Mouse (Mus musculus): ENCODE data around the gene Apba2. TPM values are rescaled to one million over a fixed set of nuclear protein-coding genes. Genes with fewer than 3 reads are reported as not detected.

Apba2 gene
- polyA plus RNA-seq, 1 experiment from 2014 or later, result 173 TPM

DNA sequence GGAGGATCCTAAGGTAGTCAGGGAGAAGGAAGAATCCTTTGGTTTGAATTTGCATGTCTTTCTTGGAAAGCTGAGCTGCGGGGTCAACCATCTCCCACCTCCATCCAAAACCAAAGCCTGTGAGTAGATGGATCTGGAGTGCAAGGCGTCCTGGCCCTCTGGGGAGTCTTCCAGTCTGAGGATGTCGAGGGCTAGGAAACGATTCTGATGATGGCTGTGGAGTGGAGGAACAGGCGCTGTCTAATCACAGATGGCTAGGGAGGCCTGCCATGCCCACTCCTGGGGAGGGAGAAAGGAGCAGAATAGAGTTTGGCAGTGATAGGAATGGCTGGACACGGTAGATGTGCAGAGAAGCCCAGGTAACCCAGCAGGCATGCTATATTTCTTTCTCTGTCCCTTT lies 129.6 kb downstream of the Apba2 start:
- H3K4me1 ChIP-seq (ENCODE audit: control insufficient read depth, insufficient read depth, low read depth, low read length), result peaks cover 41% of the 10 kb centered on the region
- H3K27ac ChIP-seq (ENCODE audit: low read depth, low read length), result 0 out of 2 replicates have a peak overlapping the region, but pooled peaks have one; percentile 9
- H3K4me2 ChIP-seq (ENCODE audit: low read length), result no peak overlapping the region
- 49% methylated on average over 6 of the region's 6 CpGs for WGBS
- no peak overlapping the region for H3K4me3 ChIP-seq (ENCODE audit: low read length)
- no peak for ATAC-seq
- no peaks in the 10 kb centered on the region for H3K27me3 ChIP-seq (replicated peaks; ENCODE audit: control insufficient read depth, insufficient read depth, low read length)
- H3K9me3 ChIP-seq (ENCODE audit: control insufficient read depth, low read length), result no peaks in the 10 kb centered on the region
- H3K9ac ChIP-seq (ENCODE audit: low read depth, low read length), result no peak overlapping the region
- H3K36me3 ChIP-seq (ENCODE audit: control insufficient read depth, insufficient read depth, low read length), result no peaks in the 10 kb centered on the region

DNA sequence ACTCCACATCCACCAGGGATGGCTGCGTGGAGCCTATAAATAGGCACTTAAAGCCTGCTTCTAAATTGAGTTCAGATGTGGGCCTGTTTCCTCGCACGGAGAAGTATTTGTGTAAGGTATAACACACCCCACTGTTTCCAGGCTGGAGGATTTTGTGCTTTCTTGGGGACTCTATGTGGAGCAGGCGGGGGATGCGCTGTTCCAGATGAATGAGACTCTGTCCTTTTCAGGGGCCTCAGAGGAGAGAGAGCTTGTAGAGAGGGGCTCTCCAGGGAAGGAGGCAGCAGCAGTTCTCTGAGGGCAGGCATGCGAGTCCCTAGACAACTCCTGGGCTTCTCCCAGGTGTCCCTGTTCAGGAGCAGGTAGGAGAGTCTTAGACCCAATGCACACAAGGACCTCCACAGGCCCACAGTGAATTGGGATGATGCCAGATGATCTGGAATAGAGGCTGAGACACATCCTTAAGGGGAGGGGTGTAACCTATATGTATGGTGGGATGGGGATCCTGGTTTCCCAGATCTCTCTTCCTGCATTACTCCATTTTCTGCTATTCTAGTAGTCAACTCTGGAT lies 130.4 kb downstream of the Apba2 start:
- Histone ChIP-seq H3K4me2 (ENCODE audit: low read length) (no peak overlapping the region), H3K4me3 (ENCODE audit: low read length) (no peak overlapping the region), H3K36me3 (ENCODE audit: control insufficient read depth, insufficient read depth, low read length) (no peaks in the 10 kb centered on the region), H3K9ac (ENCODE audit: low read depth, low read length) (no peak overlapping the region), H3K9me3 (ENCODE audit: control insufficient read depth, low read length) (no peaks in the 10 kb centered on the region), H3K27ac (ENCODE audit: low read depth, low read length) (no peak overlapping the region), H3K4me1 (ENCODE audit: control insufficient read depth, insufficient read depth, low read depth, low read length) (peaks cover 41% of the 10 kb centered on the region), H3K27me3 (replicated peaks; ENCODE audit: control insufficient read depth, insufficient read depth, low read length) (no peaks in the 10 kb centered on the region)
- ATAC-seq, result no peak
- 43% methylated on average over 6 of the region's 6 CpGs for WGBS

DNA sequence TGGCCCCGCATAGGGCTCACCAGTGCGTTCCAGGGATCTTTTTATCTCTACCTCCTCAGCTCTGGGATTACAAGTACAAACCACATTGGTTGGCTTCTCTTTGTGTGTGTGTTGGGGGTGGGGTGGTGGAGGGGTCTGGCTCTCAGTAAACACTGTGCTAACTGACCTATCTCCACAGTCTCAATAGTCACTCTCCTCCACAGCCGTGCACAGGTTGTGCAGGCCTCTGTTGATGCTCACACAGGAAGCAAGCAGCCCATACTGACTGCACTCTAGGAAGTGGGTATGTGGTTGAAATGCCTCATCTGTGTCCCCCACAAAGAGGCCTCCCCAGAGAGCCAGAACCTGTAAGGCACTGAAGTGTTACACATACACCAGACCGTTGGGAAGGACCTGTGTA lies 131.7 kb downstream of the Apba2 start:
- WGBS, result 50% methylated on average over 4 of the region's 4 CpGs
- Histone ChIP-seq H3K4me2 (ENCODE audit: low read length) (no peak overlapping the region), H3K27me3 (replicated peaks; ENCODE audit: control insufficient read depth, insufficient read depth, low read length) (no peaks in the 10 kb centered on the region), H3K4me1 (ENCODE audit: control insufficient read depth, insufficient read depth, low read depth, low read length) (peaks cover 37% of the 10 kb centered on the region), H3K9ac (ENCODE audit: low read depth, low read length) (no peak overlapping the region), H3K27ac (ENCODE audit: low read depth, low read length) (no peak overlapping the region), H3K36me3 (ENCODE audit: control insufficient read depth, insufficient read depth, low read length) (no peaks in the 10 kb centered on the region), H3K4me3 (ENCODE audit: low read length) (no peak overlapping the region), H3K9me3 (ENCODE audit: control insufficient read depth, low read length) (no peaks in the 10 kb centered on the region)
- ATAC-seq, result peak; percentile 29; the same call in 1 of the 2 replicates

DNA sequence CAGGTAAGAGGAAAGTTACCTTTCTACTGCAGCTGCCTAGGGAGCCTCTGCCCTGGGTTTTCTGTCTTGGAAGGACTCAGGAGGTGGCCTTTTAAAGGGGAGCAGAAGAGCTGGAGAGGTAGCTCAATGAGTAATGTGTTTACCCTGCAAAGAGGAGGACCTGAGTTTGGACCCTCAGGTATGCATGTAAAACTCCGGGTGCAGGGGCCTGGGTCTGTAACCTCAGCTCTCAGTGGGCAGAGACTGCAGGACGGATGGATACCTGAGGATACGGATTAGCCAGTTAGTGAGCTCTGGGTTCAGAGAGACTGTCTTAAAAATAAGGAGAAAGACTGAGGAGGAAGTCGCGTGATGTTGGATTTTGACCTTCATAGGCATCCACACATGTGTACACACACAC lies 132.4 kb downstream of the Apba2 start:
- H3K9ac ChIP-seq (ENCODE audit: low read depth, low read length), result no peak overlapping the region
- H3K27me3 ChIP-seq (replicated peaks; ENCODE audit: control insufficient read depth, insufficient read depth, low read length), result no peaks in the 10 kb centered on the region
- 70% methylated on average over 5 of the region's 5 CpGs for WGBS
- H3K36me3 ChIP-seq (ENCODE audit: control insufficient read depth, insufficient read depth, low read length), result no peaks in the 10 kb centered on the region
- H3K4me2 ChIP-seq (ENCODE audit: low read length), result no peak overlapping the region
- no peak for ATAC-seq
- no peak overlapping the region; the same call in 1 of the 2 replicates for H3K27ac ChIP-seq (ENCODE audit: low read depth, low read length)
- H3K4me1 ChIP-seq (ENCODE audit: control insufficient read depth, insufficient read depth, low read depth, low read length), result peaks cover 31% of the 10 kb centered on the region
- H3K4me3 ChIP-seq (ENCODE audit: low read length), result no peak overlapping the region
- H3K9me3 ChIP-seq (ENCODE audit: control insufficient read depth, low read length), result no peaks in the 10 kb centered on the region

DNA sequence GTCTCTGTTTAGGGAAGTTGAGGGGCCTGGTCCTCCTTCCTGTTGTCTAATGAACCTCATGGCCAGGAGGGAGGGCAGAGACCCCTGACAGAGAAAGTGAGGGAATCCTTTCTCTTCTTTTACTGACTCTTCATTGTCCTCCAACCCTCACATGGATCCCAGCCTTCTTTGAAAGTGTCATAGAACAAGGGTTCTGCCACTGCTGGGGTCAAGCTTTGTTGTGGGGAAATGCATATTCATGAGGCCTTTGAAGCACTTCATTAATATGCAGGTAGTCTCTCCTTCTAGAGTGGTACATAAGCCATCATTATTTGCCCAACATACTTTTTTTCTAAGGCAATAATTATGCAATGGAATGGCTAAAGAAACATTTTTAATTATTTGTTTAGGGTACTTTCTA lies 133.0 kb downstream of the Apba2 start:
- no peak overlapping the region for H3K9ac ChIP-seq (ENCODE audit: low read depth, low read length)
- no peaks in the 10 kb centered on the region for H3K9me3 ChIP-seq (ENCODE audit: control insufficient read depth, low read length)
- no peak overlapping the region for H3K4me2 ChIP-seq (ENCODE audit: low read length)
- H3K4me3 ChIP-seq (ENCODE audit: low read length), result no peak overlapping the region
- no peaks in the 10 kb centered on the region for H3K27me3 ChIP-seq (replicated peaks; ENCODE audit: control insufficient read depth, insufficient read depth, low read length)
- no peaks in the 10 kb centered on the region for H3K36me3 ChIP-seq (ENCODE audit: control insufficient read depth, insufficient read depth, low read length)
- H3K4me1 ChIP-seq (ENCODE audit: control insufficient read depth, insufficient read depth, low read depth, low read length), result peaks cover 30% of the 10 kb centered on the region
- no peak overlapping the region for H3K27ac ChIP-seq (ENCODE audit: low read depth, low read length)
- ATAC-seq, result peak; percentile 35

DNA sequence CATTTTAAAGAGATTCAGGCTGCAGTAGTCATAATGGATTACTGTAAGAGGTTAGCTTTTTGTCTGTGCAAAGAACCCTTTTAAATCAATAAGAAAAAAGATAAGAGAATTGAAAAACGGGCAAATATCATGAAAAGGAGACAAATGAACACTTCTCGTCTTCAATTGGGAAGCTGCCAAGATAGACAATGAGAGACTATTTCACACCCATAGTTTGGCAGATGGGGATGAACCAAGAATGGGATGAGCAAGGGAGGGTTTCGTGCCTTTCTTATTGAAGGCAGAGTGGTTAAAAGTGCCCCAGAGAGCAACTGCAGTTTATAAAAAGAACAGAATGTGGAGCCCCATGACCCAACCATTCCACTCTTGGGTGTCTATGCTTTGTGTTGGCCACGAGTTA lies 137.4 kb downstream of the Apba2 start:
- Histone ChIP-seq H3K4me1 (ENCODE audit: control insufficient read depth, insufficient read depth, low read depth, low read length) (peaks cover 2% of the 10 kb centered on the region), H3K27me3 (replicated peaks; ENCODE audit: control insufficient read depth, insufficient read depth, low read length) (no peaks in the 10 kb centered on the region), H3K4me2 (ENCODE audit: low read length) (no peak overlapping the region), H3K9ac (ENCODE audit: low read depth, low read length) (no peak overlapping the region), H3K4me3 (ENCODE audit: low read length) (no peak overlapping the region), H3K36me3 (ENCODE audit: control insufficient read depth, insufficient read depth, low read length) (peaks cover 2% of the 10 kb centered on the region; the same call in 1 of the 2 replicates), H3K27ac (ENCODE audit: low read depth, low read length) (no peak overlapping the region), H3K9me3 (ENCODE audit: control insufficient read depth, low read length) (0 out of 2 replicates have a peak, but pooled peaks cover 3% of the 10 kb centered on the region)
- 59% methylated on average over 4 of the region's 4 CpGs for WGBS
- ATAC-seq, result no peak

DNA sequence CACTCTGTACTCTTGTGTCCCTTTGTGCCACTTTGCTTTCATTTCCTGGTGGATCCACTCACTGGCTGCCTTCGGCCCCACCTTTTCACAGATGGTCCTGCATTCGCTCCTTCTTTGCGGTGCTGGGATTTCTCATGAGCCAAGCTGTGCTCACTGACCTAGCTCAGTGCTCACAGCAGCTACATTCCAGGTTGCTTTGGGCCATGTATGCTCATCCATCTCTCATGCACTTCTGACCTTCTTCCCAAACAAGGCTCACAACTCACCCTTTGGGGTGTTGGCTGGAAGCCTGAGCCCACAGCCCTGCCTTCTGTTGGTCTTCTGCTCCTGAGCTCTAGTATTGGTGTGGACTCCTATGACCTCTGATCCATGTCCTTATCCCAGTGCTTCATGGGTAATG lies 139.1 kb downstream of the Apba2 start:
- Histone ChIP-seq H3K27me3 (replicated peaks; ENCODE audit: control insufficient read depth, insufficient read depth, low read length) (no peaks in the 10 kb centered on the region), H3K9ac (ENCODE audit: low read depth, low read length) (no peak overlapping the region), H3K4me1 (ENCODE audit: control insufficient read depth, insufficient read depth, low read depth, low read length) (no peaks in the 10 kb centered on the region), H3K27ac (ENCODE audit: low read depth, low read length) (no peak overlapping the region), H3K36me3 (ENCODE audit: control insufficient read depth, insufficient read depth, low read length) (peaks cover 2% of the 10 kb centered on the region; the same call in 1 of the 2 replicates), H3K4me3 (ENCODE audit: low read length) (no peak overlapping the region), H3K9me3 (ENCODE audit: control insufficient read depth, low read length) (0 out of 2 replicates have a peak, but pooled peaks cover 3% of the 10 kb centered on the region), H3K4me2 (ENCODE audit: low read length) (no peak overlapping the region)
- 82% methylated on average over 3 of the region's 3 CpGs for WGBS
- ATAC-seq, result 0 out of 2 replicates have a peak, but pooled peaks have one; percentile 32

DNA sequence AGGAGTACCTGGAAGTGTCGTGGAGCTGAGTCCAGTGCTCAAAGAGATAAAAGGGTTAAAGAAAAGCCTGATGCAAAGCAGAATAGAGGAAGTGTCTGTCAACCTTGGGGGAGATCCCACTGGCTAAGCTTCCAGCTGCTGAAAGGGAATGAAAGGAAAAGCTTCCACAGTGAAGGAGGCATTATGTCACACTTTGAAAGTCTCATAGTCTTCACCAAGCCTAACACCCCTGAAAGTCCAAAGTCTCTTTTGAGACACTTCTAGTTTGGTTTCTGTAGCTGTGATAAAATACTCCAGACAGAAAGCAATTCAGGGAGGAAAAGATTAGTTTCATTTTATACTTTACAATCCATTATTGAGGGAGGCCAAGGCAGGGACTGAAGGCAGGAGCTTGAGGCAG lies 141.4 kb downstream of the Apba2 start:
- no peaks in the 10 kb centered on the region for H3K27me3 ChIP-seq (replicated peaks; ENCODE audit: control insufficient read depth, insufficient read depth, low read length)
- no peak for ATAC-seq
- WGBS, result 73% methylated on average over 1 of the region's 1 CpGs
- no peak overlapping the region for H3K27ac ChIP-seq (ENCODE audit: low read depth, low read length)
- no peak overlapping the region for H3K9ac ChIP-seq (ENCODE audit: low read depth, low read length)
- 0 out of 2 replicates have a peak, but pooled peaks cover 3% of the 10 kb centered on the region for H3K9me3 ChIP-seq (ENCODE audit: control insufficient read depth, low read length)
- H3K4me1 ChIP-seq (ENCODE audit: control insufficient read depth, insufficient read depth, low read depth, low read length), result peaks cover 4% of the 10 kb centered on the region
- H3K4me2 ChIP-seq (ENCODE audit: low read length), result no peak overlapping the region
- H3K4me3 ChIP-seq (ENCODE audit: low read length), result no peak overlapping the region
- peaks cover 2% of the 10 kb centered on the region; the same call in 1 of the 2 replicates for H3K36me3 ChIP-seq (ENCODE audit: control insufficient read depth, insufficient read depth, low read length)

DNA sequence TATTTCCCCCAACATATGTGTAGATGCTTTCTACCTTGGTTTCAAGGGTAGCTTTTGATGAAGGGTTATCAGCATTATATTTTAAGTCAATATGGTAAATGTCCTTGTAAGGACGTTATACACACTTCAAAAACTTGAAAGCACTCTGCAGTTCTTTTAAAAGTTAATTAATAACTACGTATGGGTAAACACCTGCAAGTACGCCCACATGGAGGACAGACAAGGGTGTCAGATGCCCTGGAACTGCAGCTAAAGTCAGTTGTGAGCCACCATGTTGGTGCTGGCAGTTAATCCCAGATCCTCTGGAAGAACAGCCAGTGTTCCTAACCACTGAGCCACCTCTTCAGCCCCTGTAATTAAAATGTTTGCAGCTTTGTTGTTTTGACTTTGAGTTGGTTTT lies 144.0 kb downstream of the Apba2 start:
- Histone ChIP-seq H3K36me3 (ENCODE audit: control insufficient read depth, insufficient read depth, low read length) (peaks cover 2% of the 10 kb centered on the region; the same call in 1 of the 2 replicates), H3K27me3 (replicated peaks; ENCODE audit: control insufficient read depth, insufficient read depth, low read length) (no peaks in the 10 kb centered on the region), H3K27ac (ENCODE audit: low read depth, low read length) (no peak overlapping the region), H3K9ac (ENCODE audit: low read depth, low read length) (no peak overlapping the region), H3K4me2 (ENCODE audit: low read length) (no peak overlapping the region), H3K4me1 (ENCODE audit: control insufficient read depth, insufficient read depth, low read depth, low read length) (peaks cover 4% of the 10 kb centered on the region), H3K9me3 (ENCODE audit: control insufficient read depth, low read length) (0 out of 2 replicates have a peak, but pooled peaks cover 3% of the 10 kb centered on the region), H3K4me3 (ENCODE audit: low read length) (no peak overlapping the region)
- no peak for ATAC-seq
- WGBS, result 90% methylated on average over 3 of the region's 3 CpGs

All from hindbrain, embryonic 16.5 days (tissue).